Mouse (Mus musculus) heart, postnatal 0 days (tissue): ENCODE measurements around the gene Slbp.

Source experiments
- CTCF ChIP-seq: IDR thresholded peaks from 2 replicates; pipeline ENCODE4 v1.5.1; 2016; ENCODE audit warnings: antibody characterized with exemption, control low read depth, low read depth
- EP300 ChIP-seq: IDR thresholded peaks from 2 replicates; pipeline ENCODE4 v1.6.1; 2016; ENCODE audit warnings: antibody characterized with exemption, low read depth

GRCm38 (mm10) chr5:33593620-33594019 is 58.8 kb downstream of the Slbp start:
- peak; percentile 18; the same call in 1 of the 2 replicates for TF ChIP-seq CTCF
- TF ChIP-seq EP300: no peak
